Mouse (Mus musculus) adrenal gland, adult (tissue): ENCODE measurements around the gene 4931429L15Rik.
A peak's percentile ranks its signal among the peaks of the same experiment; 100 is the strongest.
"Not testable (repeated sequence)": the region's sequence is repeated elsewhere in the genome, so short reads cannot be mapped to it uniquely, and the experiment has no call there.

Experiments used
- DNase-seq, 2 experiments: peaks; one replicate each; pipeline ENCODE4 v3.0.0; 2022 to 2023; ENCODE audit warnings: low spot score in 1 of 2; ENCODE audit not compliant: inconsistent age in 2 of 2

The 4931429L15Rik gene

GRCm38 (mm10) chr9:46319886-46320285 lies at the start of gene 4931429L15Rik:
Gene 4931429L15Rik (minus strand): TSS chr9:46319986.
- DNase-seq: not testable (repeated sequence)

- no peak for DNase-seq
These were observed 42.7 kb upstream of the 4931429L15Rik start for GRCm38 (mm10) chr9:46362459-46362858.

GRCm38 (mm10) chr9:46361461-46362111 lies 41.8 kb upstream of the 4931429L15Rik start:
- DNase-seq: peak; percentile 15 to 35

GRCm38 (mm10) chr9:46353992-46354391 lies 34.2 kb upstream of the 4931429L15Rik start:
- peak; percentile 31 to 85 for DNase-seq

- DNase-seq: no peak
These were observed 33.5 kb upstream of the 4931429L15Rik start for GRCm38 (mm10) chr9:46353330-46353724.

GRCm38 (mm10) chr9:46352651-46353329 lies 33.0 kb upstream of the 4931429L15Rik start:
- no peak for DNase-seq

GRCm38 (mm10) chr9:46350451-46350981 lies 30.7 kb upstream of the 4931429L15Rik start:
- peak in 1 of 2 experiments; percentile 71 for DNase-seq

- no peak for DNase-seq
These were observed 26.3 kb upstream of the 4931429L15Rik start for GRCm38 (mm10) chr9:46345887-46346665.

- peak in 1 of 2 experiments; percentile 12 for DNase-seq
These were observed 19.4 kb upstream of the 4931429L15Rik start for GRCm38 (mm10) chr9:46339051-46339652.

- DNase-seq: peak in 1 of 2 experiments; percentile 12
These were observed 18.6 kb upstream of the 4931429L15Rik start for GRCm38 (mm10) chr9:46338384-46338783.

- DNase-seq: peak in 1 of 2 experiments; percentile 21
These were observed 18.1 kb upstream of the 4931429L15Rik start for GRCm38 (mm10) chr9:46337852-46338291.

GRCm38 (mm10) chr9:46337331-46337730 lies 17.5 kb upstream of the 4931429L15Rik start:
- no peak for DNase-seq

GRCm38 (mm10) chr9:46336294-46336693 lies 16.5 kb upstream of the 4931429L15Rik start:
- DNase-seq: not testable (repeated sequence)

- peak in 1 of 2 experiments; percentile 13 for DNase-seq
These were observed 15.7 kb upstream of the 4931429L15Rik start for GRCm38 (mm10) chr9:46335461-46335995.

GRCm38 (mm10) chr9:46334471-46335025 lies 14.8 kb upstream of the 4931429L15Rik start:
- peak in 1 of 2 experiments; percentile 16 for DNase-seq

GRCm38 (mm10) chr9:46331301-46331700 lies 11.5 kb upstream of the 4931429L15Rik start:
- no peak for DNase-seq

GRCm38 (mm10) chr9:46330586-46330895 lies 10.8 kb upstream of the 4931429L15Rik start:
- DNase-seq: no peak

GRCm38 (mm10) chr9:46329801-46330585 lies 10.2 kb upstream of the 4931429L15Rik start:
- no peak for DNase-seq

GRCm38 (mm10) chr9:46329250-46329648 lies 9.5 kb upstream of the 4931429L15Rik start:
- DNase-seq: peak; percentile 20 to 45
